Mouse (Mus musculus): Measurements from ENCODE around the gene Gm20662.

Gm20662 gene

DNA sequence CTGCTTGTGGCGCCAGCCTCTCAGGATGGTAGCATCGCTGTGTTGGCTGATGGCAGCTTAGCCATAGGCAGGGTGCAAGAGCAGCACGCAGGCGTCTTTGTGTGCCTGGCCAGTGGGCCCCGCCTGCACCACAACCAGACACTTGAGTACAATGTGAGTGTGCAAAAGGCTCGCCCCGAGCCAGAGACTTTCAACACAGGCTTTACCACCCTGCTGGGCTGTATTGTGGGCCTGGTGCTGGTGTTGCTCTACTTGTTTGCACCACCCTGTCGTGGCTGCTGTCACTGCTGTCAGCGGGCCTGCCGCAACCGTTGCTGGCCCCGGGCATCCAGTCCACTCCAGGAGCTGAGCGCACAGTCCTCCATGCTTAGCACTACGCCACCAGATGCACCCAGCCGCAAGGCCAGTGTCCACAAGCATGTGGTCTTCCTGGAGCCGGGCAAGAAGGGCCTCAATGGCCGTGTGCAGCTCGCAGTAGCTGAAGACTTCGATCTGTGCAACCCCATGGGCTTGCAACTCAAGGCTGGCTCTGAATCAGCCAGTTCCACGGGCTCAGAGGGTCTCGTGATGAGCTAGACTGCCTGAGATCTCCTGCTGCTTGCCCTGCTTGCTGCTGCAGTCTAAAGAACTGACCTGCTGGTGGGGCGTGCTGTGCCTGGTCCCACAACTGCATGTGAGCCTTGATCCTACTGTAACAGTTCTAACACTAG is 58.3 kb downstream of the Gm20662 start:
- no peak for DNase-seq (ENCODE audit: low spot score in 2 of 2)

DNA sequence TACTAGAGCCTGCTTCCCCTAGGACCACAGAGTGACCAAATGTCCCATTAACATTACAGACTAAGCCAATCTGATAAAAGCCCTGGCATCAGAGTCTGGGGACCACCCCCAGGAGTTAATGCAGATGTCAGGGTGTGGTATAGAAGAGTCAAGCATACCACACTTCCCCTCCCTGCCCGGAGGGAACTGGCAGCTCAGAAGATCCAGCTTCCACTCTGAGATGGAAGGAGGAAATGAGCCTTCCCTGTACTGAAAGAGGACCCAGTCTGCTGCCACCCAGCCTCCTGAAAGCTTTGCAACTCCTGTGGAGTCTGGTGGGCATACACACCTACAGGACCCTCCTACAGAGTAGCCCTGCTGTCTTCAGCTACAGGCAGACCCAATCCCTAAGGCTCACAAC is 58.9 kb downstream of the Gm20662 start:
- no peak for DNase-seq (ENCODE audit: low spot score in 2 of 2)

DNA sequence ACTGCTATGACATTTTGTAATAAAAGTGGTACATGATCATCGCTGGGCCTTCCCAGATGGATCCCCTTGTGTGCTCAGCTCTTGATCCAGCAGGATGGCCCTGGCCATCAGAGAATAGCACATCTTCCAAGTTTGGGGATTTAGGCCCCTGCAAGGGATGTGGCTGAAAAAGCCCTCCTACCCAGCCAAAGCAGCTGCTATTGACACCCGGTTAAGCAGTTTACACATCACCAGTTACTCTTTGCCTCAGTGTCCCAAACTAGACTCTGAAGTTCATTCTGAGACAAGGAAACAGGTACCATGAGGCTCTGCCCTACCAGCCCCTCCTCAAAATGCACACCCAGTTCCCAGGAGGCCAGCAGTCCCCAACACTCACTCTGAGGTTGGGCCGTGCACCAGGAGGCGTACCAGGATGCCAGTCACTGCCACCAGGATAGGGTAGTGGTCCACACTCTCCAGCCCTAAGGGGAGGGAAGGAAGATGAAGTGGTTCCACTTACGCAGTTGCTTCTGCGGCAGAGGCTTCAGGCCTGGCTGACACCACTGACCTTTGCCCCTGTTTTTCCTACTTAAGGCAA is 59.6 kb downstream of the Gm20662 start:
- DNase-seq (ENCODE audit: low spot score in 2 of 2), result no peak

DNA sequence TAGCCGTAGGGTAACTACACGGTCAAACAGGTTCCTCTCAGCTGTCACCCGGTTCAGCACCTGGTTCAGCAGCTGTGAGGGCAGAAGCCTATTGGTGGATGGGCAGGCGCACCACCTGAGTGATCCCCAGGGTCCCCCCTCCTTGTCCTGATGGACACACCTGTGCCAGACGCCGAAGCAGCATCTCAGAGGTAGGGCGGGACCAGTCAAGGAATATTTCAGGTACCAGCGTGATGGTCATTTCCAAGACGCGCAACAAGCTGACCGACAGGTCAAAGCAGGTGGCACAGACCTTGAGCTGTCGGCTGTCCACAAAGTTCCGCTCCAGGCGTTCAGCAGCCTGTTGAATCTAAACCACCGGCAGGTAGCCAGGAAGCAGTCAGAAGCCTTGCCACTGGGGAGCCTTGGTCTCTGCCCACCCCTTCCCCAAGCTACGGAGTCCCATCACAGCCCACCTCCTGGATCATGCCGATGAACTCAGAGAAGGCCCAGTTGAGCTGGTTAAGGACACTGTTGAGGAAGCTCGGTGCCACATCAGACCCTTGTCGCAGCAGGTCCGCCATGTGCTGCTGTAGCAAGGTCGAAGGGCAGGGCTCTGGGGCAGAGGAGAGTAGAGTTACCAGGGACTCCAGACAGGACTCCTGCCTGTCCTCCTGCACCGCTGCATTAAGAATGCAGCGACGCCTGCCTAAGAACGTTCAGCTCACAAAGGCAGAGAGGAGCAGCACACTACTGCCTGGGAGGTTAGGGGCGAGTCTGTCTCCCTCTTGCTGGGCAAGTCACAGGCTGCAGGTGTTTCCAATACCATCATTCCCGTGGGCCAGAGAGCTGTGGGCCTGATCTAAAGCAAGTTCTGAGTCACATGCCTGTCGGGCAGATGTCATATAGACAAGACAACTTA is 60.5 kb downstream of the Gm20662 start:
- no peak for DNase-seq (ENCODE audit: low spot score in 2 of 2)

DNA sequence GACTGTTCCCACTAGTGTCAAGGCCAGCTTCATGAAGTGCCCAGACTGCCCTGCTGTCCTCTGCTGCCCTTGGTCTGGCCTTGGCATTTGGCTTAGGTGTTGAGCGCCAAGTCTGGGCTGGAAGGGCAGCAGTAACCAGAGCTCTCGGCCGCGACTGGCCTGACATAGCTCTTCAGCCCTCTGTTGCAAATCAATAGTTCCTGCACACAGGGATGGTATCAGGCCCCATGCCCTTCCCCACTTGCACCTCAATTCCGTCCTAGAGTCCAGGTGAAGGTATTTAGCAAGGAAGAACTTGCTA is 61.1 kb downstream of the Gm20662 start:
- DNase-seq (ENCODE audit: low spot score in 2 of 2), result no peak

DNA sequence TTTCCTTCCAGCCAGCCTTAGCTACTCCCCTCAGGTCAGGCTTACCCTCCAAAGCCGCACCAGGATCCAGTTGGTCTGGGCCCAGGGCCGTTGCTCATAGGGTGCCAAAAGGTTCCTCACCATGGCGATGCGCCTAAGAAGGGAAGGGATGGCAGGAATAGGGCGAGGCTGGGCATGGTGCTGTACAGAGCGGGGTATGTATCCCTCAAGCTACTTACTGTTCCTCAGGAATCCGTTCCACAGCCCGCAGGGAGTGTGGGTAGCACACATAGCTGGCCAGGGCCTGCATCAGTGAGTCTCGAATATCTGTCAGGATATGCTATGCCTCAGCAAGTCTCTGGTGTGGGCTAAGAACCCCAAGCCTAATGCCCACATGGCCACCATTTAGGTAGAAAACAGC is 62.1 kb downstream of the Gm20662 start:
- no peak for DNase-seq (ENCODE audit: low spot score in 2 of 2)

DNA sequence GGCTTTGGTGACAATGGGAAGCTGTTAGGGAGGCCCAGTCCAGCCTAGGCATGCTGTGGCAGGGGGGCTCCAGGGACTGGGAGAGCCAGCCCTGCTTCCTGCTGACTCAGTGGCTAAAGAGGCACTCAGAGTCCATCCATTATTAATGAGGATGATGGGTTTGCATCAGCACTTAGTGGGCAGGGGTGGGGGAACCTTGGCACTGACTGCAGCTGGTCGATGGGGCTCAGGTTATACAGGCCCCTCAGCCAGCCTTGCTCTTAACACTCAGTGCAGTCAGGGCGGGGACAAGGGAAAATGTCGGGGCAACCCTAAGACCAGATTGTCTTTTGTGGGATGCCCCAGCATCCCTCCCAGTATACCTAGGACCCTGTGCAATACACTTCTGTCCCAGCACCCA is 66.0 kb downstream of the Gm20662 start:
- DNase-seq (ENCODE audit: low spot score in 2 of 2), result no peak

DNA sequence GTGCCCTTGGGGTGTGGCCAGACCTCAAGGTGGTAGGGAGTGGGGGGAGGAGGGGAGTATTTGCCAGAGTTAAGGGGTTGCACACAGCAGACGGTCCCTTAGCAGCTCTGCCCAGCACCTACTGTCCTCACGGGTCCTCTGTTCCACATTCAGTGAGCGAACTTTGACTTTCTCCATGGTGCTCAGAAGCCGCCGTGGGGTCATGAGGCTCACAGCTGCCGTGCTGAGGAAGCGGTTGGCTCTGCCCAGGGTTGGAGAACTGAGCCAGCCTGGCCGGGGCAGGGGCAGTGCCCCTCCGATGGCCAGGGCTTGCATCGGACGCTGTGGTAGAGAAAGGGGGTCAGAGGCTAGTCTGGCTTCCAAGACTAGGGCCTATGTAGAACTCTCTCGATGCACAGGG is 67.2 kb downstream of the Gm20662 start:
- no peak for DNase-seq (ENCODE audit: low spot score in 2 of 2)

DNA sequence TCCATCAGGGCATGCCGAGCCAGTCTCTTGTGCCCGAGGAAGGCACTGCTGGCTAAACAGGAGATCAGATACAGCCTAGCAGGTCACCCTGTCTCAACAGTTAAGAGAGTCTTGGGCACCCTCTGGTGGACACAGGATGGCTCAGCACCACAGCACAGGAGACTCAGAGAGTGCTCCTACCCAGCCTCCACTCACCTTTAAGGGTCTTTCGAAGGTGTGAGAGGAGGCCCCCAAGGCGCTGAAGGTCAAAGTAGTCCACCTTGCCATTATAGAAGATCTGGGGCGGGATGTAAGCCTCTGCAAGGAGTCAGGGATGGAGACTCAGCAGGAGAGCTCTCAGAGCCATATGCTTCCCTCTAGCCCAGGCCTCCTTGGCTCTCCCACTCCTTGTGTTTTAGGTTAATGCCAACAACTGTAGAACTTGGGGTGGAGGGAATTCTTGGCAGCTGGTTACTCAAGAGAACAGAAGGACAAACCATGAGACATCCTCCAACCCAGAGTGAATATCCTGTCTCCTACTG is 69.4 kb downstream of the Gm20662 start:
- peak in 1 of 2 experiments; percentile 55 for DNase-seq (ENCODE audit: low spot score in 2 of 2)

DNA sequence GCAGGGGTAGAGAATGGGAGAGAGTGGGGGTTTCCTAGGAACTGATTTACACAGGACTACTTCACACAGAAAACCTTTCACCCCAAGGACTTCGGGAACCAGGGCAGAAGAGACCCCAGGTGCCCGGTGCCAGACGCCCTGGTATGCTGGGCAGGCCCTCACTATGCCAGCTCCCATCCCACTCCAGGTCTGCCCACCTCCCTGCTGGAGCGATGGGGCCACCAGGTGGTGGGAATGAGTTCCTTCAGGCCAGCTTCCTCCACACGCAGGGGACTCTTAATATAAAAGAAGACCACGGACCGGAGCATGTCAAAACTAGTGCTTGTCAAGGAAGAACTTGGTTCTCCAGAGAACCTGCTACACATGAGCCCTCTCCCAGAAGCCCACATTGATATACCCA is 71.0 kb downstream of the Gm20662 start:
- no peak for DNase-seq (ENCODE audit: low spot score in 2 of 2)

DNA sequence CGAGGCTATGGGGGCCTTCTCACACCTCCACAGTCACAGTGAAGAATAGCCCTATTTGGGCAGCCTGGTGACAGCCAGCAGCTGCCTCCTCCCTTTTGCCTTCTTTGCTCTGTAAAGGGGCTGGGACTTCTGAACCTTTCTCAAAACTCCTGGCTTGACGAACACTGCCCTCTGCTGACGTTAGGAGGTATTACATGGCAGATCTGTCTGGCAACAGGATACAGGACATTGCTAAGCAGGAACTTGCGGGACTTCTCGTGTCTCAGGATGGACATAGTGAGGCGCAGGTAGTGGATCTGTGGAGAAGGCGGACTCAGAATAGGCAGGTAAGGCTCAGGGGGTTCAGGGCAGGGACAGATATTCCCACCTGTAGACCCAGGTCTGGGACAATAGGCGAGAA is 71.8 kb downstream of the Gm20662 start:
- peak; percentile 63 to 83 for DNase-seq (ENCODE audit: low spot score in 2 of 2)

DNA sequence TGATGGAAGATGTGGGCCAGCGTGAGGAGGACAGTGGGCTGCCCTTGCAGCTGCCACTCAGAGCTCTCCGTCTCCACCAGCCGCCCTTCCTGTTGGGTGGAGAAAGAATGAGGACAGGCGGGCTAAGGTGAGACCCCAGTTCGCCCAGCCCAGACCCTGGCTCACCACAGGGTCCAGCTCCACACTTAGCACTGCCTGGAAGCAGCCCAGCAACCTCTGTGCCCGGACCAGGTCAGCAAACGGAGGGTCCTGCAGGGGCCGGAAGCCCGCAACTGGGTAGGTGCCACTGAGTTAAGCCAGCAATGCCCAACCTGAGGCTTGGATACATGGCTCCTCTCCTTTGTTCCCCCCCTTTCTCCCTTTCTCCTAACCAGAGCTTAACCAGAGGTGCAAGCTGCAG is 72.9 kb downstream of the Gm20662 start:
- DNase-seq (ENCODE audit: low spot score in 2 of 2), result no peak

DNA sequence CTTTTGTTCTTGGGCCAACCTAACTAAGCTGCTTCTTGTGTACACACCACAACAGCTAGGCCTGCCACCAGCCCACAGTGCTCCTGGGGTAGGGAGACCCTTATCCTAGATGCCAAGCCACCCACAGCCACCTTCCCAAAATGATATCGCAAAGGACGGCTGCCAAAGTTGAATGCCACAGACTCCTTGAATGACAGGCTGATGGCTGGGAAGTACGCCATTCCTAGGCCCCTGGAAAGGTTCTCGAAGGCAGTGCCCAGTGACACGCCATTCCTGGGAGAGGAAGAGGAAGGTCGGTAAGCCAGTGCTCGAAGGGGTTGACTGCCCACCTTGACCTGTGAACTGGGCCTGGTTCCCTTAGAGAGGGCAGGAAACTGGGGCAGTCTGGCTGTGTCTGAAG is 73.4 kb downstream of the Gm20662 start:
- DNase-seq (ENCODE audit: low spot score in 2 of 2), result no peak

DNA sequence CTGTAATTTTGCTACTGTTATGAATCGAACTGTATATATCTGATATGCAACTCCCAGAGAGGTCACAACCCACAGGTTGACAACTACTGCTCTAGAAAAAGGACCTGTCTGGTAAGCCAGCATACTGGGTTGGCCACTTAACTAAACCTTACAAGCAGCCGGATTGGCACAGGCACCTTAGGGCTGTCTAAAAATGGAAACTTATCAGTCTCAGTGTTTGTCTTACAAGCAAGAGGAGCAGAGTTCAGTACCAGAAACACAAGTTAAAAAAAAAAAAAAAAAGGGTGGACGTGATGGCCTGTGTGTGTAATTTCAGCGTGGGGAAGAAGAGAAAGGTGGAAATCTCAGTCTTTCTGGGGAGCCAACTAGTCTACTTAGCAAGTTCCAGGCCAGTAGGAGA is 75.7 kb downstream of the Gm20662 start:
- DNase-seq (ENCODE audit: low spot score in 2 of 2), result no peak

DNA sequence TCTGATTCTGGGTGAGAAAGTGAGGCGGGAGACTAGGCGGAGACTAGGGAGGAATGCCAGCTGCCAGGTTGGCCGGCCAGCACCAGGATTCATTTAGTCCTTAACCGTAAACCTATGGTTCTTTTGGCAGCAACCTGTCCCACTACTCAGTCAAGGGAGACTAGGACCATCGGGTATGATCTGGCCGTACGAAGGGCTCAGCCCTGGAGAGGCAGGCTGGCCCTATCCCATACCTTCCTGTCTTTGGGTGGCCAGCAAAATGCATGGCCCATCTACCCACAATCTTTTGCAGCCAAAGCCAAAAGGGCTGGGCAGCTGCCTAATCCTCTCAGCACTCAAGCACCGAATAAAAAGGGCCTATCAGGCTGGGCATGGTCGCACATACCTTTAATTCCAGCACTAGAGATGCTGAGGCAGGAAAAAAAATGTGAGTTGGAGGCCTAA is 76.4 kb downstream of the Gm20662 start:
- DNase-seq (ENCODE audit: low spot score in 2 of 2), result no peak

DNA sequence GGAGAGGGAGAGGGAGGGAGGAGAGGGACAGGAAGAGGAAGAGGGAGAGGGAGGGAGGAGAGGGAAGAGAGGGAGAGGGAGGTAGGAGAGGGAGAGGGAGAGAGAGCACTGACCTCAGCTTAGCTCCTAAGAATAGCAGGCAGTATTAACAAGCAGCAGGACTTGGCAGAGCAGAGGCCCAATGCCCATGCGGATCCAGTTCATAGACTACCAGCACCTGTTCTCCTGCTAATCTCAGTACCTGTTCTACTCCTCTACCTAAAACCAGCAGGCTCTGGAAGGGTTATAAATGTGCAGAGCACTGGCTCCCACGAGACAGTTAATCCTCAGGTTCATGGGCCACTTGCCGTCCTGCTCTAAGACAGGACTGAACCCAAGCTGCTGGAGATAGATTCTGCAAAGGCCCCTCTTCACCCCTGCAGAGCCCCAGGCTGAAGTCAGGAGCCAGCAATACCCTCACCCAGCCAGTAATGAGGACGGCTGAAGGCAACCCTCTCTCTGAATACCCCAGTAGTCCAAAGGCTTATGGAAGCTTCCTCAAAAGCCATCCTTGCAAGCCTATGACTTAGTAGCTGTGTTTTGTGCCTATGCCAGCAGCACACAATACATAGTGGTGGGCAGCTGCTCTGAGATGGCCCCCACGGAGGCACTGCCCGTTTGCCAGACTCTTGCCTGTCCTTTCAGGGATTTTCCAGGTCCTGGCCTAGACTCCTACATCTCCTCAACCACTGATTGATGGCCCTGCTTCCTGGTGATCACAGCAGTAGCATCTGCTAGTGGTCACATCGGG is 77.2 kb downstream of the Gm20662 start:
- no peak for DNase-seq (ENCODE audit: low spot score in 2 of 2)

DNA sequence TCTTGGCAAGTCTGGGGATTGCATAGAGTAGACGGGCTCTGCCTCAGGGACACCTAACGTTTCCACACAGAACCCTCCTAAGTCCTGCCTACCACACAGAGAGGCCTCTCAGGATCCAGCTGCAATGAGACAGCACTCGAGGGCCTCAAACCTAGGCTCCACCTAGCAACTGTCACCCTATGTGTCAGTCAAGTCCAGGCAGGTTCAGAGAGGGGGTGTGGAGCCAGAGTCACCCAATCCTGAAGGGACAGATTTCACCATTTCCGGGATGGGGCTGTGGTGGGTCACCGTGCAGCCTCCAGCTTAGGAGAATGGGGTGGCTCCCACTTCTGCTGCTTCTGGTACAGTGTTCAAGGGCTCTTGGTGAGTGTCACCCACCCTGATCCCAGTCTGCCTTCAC is 84.0 kb downstream of the Gm20662 start, which contains the start of gene Mst1:
Mst1 (plus strand) TSS at position 269 of the 400 bp plus-strand sequence.
- no peak for DNase-seq (ENCODE audit: low spot score in 2 of 2)

DNA sequence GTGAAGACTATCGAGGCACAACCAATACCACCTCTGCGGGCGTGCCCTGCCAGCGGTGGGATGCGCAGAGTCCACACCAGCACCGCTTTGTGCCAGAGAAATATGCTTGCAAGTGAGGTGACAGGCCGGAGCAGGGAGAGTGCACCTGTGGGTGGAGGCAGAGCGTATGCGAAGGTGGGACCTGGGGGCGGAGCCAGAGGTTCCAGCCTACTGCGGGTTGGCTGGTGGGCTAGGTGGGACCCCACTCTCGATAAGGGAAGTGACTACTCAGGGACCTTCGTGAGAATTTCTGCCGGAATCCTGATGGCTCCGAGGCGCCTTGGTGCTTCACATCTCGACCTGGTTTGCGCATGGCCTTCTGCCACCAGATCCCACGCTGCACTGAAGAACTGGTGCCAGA is 86.4 kb downstream of the Gm20662 start:
- no peak for DNase-seq (ENCODE audit: low spot score in 2 of 2)

DNA sequence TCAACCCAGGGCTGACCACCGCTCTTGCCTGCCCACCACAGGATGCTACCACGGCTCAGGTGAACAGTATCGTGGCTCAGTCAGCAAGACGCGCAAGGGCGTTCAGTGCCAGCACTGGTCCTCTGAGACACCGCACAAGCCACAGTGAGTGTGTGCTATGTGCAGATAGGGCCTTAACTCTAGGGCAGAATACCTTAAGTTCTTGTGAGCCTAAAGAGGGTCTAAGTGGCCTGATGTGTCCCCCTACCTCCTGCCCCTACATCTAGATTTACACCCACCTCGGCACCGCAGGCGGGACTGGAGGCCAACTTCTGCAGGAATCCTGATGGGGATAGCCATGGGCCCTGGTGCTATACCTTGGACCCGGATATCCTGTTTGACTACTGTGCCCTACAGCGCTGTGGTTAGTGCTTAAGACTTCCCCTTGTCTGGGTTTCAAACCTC is 86.9 kb downstream of the Gm20662 start, which contains the start of gene Rnf123:
Rnf123 (minus strand) TSS at position 359 of the 444 bp plus-strand sequence.
- DNase-seq (ENCODE audit: low spot score in 2 of 2), result no peak

DNA sequence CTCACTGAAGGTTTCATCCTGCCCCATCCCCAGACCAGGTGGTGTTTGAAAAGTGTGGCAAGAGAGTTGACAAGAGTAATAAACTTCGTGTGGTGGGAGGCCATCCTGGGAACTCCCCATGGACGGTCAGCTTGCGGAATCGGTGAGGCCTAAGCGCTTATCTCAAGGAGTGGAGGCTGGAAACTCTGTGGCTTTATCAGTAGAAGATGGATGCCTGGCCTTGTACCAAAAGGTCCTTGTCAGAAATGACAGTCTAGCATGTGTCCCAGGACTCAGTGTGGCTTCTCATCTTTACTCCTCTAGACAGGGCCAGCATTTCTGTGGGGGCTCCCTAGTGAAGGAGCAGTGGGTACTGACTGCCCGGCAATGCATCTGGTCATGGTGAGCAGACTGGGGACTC is 87.4 kb downstream of the Gm20662 start:
- no peak for DNase-seq (ENCODE audit: low spot score in 2 of 2)

DNA sequence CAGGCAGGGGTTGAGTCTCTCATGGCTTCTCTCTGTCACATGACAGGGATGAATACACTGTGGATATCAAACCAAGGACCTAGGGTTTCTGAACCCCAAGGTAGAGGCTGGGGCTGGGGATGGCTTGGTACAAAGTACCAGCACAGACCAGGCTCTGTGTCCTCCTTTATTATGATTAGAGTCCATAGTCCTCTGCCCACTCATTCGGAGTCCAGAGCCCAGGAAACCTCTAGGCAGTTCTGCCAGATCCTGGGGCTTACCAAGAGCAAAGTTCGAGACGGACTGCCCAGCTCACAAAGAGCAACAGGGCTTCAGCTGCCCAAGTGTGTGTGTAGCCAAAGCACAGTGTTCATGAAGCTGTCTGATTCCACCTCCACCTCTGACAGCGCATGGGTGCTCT is 89.1 kb downstream of the Gm20662 start:
- DNase-seq (ENCODE audit: low spot score in 2 of 2), result no peak
